Mouse (Mus musculus): ENCODE measurements around the gene Rasip1. TPM values are rescaled to one million over a fixed set of nuclear protein-coding genes. Genes with fewer than 3 reads are reported as not detected.
"Not testable (repeated sequence)": the region's sequence is repeated elsewhere in the genome, so short reads cannot be mapped to it uniquely, and the experiment has no call there.

Rasip1 gene
- polyA plus RNA-seq, 1 experiment, result 0.37 TPM

DNA sequence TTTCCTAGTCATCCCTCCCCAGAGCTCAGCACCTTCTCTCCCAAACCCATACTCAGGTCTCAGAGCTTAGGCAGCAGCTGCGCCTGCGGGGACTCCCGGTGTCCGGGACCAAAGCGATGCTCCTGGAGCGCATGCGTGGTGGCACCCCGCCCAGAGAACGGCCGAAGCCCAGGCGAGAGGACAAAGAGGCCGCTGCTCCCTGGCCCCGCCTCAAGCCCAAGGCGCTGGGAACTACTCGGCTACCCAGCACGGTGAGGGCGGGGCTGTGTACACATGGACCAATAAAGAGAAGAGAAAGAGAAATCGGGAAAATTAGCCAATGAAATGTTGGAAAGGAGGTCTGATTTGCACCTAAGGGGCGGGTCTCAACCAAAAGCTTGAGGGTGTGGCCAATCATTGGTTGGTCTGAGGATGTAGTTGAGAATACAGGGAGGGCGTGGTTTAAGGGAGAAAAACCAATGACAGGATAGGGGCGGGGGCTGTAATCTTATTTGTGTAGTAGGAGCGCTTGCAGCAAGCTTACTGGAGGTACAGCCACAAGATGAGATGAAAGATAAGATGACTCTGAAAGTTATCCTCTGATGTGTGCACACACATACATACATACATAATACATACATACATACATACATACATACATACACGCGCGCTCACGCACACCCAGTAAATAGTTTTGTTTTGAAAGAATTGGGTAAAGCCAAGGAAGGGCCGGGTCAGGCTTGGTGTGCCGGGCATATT is 16.3 kb downstream of the Rasip1 start:
- Histone ChIP-seq H3K4me3 (ENCODE audit: insufficient read depth, low read length) (peak overlapping the region; percentile 54), H3K27ac (ENCODE audit: insufficient read depth, low read length) (peak overlapping the region; percentile 43), H3K4me1 (ENCODE audit: control insufficient read depth, insufficient read depth, low read length) (no peaks in the 10 kb centered on the region)
- TF ChIP-seq POLR2A (IDR thresholded peaks at IDR 0.05; ENCODE audit: low read depth, low read length), result peak; percentile 92
- TF ChIP-seq CTCF (IDR thresholded peaks at IDR 0.05; ENCODE audit: borderline replicate concordance, insufficient read depth, low read length), result no peak

DNA sequence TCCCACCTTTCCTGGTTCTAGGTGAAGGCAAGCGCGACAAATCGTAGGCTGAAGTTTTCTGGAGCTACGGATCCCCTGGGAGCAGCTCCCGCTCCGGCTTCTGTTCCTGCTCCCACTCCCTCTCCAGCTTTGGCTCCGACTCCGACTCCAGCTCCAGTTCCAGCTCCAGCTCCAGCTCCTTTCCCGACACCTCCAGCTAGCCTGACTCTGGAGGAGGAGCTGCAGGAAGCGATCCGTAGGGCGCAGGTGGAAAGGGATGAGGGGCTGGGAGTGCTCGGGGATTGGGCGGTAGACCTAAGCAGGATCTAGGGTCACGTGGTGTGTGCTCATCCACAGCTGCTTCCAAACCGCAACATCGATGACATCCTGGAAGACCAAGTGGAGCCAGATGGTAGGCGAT is 16.9 kb downstream of the Rasip1 start:
- TF ChIP-seq POLR2A (IDR thresholded peaks at IDR 0.05; ENCODE audit: low read depth, low read length) (no peak; the same call in 1 of the 2 replicates), CTCF (IDR thresholded peaks at IDR 0.05; ENCODE audit: borderline replicate concordance, insufficient read depth, low read length) (no peak)
- H3K4me3 ChIP-seq (ENCODE audit: insufficient read depth, low read length), result peak overlapping the region; percentile 23
- no peak overlapping the region for H3K27ac ChIP-seq (ENCODE audit: insufficient read depth, low read length)

DNA sequence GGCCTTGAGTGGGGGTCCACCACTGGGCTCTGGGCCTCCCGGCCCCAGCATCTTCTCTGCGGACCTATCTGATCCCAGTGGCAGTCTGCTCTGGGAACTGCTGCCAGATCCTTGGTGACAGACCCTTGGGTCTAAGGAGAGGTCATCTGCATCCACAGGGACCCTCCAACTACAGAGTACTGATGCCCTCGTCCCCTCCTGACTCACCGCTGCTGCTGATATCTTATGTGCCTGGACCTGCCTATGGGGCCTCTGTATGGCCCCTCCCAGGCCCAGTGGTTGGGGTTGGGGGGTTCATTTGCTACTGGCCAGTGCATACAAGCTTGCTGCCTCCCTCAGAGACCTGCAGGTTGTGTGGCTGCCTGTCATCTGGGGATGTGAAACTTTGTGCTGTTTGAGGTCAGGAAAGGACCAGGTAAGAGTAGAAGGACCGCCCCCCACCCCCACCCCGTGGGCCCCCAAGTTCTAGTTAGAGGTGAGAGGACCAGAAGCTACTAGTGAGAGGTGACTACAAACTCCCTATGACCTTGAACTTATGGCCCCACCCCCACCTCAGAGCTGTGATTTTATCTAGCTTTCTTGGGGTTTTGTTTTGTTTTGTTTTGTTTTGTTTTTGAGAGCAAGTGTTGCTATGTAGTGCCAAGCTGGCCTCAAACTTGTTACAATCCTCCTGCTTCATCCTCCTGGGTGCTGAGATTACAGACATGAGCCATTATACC is 17.7 kb downstream of the Rasip1 start:
- Histone ChIP-seq H3K27ac (ENCODE audit: insufficient read depth, low read length) (no peak overlapping the region), H3K4me3 (ENCODE audit: insufficient read depth, low read length) (no peak overlapping the region), H3K4me1 (ENCODE audit: control insufficient read depth, insufficient read depth, low read length) (no peaks in the 10 kb centered on the region)
- TF ChIP-seq POLR2A (IDR thresholded peaks at IDR 0.05; ENCODE audit: low read depth, low read length), result no peak
- no peak for TF ChIP-seq CTCF (IDR thresholded peaks at IDR 0.05; ENCODE audit: borderline replicate concordance, insufficient read depth, low read length)

More for the DNA sequence above, 16.9 kb downstream of the Rasip1 start:
- H3K4me1 ChIP-seq (ENCODE audit: control insufficient read depth, insufficient read depth, low read length), result no peaks in the 10 kb centered on the region

DNA sequence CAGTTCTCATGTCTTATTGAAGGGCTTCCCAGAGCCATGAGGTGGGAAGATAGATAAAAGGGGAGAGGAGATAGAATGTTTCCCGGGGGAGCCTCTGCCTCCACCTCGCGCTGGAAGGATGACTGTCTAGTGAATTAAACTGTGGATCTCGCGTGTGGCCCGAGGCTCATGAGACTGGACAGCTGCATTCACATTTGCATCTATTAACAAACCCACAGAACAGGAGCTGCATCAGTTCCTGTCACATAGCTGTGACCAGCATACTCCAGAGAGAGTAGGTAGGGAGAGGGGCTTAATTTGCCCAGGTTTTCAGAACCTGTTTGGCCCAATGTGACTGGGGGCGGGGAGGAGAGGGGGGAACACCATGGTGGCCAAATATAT is 18.3 kb downstream of the Rasip1 start:
- Histone ChIP-seq H3K4me1 (ENCODE audit: control insufficient read depth, insufficient read depth, low read length) (no peaks in the 10 kb centered on the region), H3K27ac (ENCODE audit: insufficient read depth, low read length) (no peak overlapping the region), H3K4me3 (ENCODE audit: insufficient read depth, low read length) (no peak overlapping the region)
- no peak for TF ChIP-seq CTCF (IDR thresholded peaks at IDR 0.05; ENCODE audit: borderline replicate concordance, insufficient read depth, low read length)
- no peak for TF ChIP-seq POLR2A (IDR thresholded peaks at IDR 0.05; ENCODE audit: low read depth, low read length)

DNA sequence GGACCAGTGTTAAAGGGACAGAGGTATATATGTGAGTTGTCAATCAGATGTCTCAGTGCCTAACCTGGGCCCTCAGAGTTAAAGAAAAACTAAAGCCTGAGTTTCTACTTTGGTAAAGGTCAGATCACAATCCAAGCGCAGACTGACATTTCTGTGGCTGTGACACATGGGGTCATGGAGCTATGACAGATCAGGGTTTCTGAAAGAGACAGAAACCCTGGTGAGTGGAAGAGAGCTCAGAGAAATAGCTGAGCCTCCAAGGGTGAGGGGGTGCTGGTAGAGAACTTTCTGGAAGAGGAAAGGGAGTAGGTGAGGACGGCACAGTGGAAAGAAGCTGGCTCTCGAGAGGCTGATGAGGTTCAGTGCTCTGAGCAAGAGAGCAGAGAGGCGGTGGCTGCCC is 19.4 kb downstream of the Rasip1 start:
- TF ChIP-seq CTCF (IDR thresholded peaks at IDR 0.05; ENCODE audit: borderline replicate concordance, insufficient read depth, low read length) (no peak), POLR2A (IDR thresholded peaks at IDR 0.05; ENCODE audit: low read depth, low read length) (no peak)
- Histone ChIP-seq H3K27ac (ENCODE audit: insufficient read depth, low read length) (no peak overlapping the region), H3K4me3 (ENCODE audit: insufficient read depth, low read length) (no peak overlapping the region), H3K4me1 (ENCODE audit: control insufficient read depth, insufficient read depth, low read length) (no peaks in the 10 kb centered on the region)

DNA sequence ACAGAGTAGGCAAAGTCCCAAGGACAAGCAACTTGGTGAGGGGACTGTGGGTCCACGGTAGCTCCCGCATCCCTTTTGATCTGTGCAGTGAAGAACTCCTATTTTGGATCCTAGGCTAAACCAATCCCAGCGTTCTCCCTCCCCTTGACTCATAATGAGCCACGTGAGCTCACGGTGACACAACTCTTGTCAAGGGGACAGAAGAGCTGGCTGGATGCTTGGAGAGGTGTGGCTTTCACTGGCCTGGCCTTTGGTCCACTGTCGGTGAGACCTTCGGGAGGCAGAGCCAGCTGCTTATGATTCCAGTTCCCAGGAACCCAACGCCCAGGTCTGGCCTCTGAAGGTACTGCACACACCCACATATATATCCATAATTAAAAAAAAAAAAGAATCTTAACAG is 22.1 kb downstream of the Rasip1 start:
- no peak overlapping the region for H3K4me3 ChIP-seq (ENCODE audit: insufficient read depth, low read length)
- TF ChIP-seq POLR2A (IDR thresholded peaks at IDR 0.05; ENCODE audit: low read depth, low read length) (no peak), CTCF (IDR thresholded peaks at IDR 0.05; ENCODE audit: borderline replicate concordance, insufficient read depth, low read length) (no peak)
- no peaks in the 10 kb centered on the region for H3K4me1 ChIP-seq (ENCODE audit: control insufficient read depth, insufficient read depth, low read length)
- no peak overlapping the region for H3K27ac ChIP-seq (ENCODE audit: insufficient read depth, low read length)

DNA sequence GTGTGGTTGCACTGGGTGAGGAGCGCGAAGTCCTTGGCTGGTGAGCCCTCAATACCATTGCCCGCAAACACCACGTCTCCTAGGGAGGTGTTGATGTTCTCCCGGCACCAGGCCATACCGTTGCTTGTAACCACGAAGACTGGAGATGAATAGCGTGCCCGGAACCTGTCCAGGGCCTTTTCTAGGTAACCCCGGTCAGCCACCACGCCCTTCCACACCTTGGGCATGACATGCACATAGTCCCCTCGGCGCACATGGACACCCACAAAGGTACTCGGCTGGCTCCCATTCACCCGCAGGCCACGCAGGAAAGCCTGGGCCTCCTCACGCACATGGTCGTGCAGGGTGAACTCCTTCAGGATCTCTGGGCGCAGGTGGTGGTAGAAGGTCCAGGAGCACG is 23.2 kb downstream of the Rasip1 start:
- not testable (repeated sequence) for H3K4me1 ChIP-seq (ENCODE audit: control insufficient read depth, insufficient read depth, low read length); H3K27ac ChIP-seq (ENCODE audit: insufficient read depth, low read length); H3K4me3 ChIP-seq (ENCODE audit: insufficient read depth, low read length)

DNA sequence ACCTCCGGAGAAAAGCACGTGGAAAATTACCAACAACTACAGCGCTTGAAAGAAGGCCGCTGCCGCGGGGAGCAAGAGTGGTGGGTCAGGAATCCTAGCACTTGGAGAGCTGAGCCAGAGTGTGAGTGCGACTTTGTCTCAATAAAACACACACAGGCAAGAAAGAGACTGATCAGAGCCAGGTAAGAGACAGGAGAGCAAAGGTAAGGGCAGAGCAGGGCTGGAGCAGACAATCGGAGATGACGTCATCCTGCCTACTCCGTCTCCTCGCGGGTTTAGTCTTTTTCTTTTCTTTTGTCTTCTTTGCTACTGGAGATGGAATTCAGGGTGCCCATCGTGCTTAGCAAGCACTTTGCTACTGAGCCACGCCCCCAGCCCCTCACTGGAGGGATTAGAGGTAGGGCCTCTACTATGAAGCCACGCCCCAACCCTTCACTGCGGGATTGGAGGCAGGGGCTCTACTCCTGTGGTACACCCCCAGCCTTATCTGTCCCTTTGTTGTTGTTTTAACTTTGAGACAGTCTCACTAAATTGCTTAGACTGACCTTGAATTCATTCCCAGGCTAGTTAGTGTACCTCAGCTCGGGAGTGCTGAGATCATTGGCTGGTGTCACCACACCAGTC is 27.2 kb downstream of the Rasip1 start:
- Histone ChIP-seq H3K27ac (ENCODE audit: insufficient read depth, low read length) (no peak overlapping the region), H3K4me3 (ENCODE audit: insufficient read depth, low read length) (no peak overlapping the region)
- TF ChIP-seq CTCF (IDR thresholded peaks at IDR 0.05; ENCODE audit: borderline replicate concordance, insufficient read depth, low read length) (no peak), POLR2A (IDR thresholded peaks at IDR 0.05; ENCODE audit: low read depth, low read length) (no peak)

DNA sequence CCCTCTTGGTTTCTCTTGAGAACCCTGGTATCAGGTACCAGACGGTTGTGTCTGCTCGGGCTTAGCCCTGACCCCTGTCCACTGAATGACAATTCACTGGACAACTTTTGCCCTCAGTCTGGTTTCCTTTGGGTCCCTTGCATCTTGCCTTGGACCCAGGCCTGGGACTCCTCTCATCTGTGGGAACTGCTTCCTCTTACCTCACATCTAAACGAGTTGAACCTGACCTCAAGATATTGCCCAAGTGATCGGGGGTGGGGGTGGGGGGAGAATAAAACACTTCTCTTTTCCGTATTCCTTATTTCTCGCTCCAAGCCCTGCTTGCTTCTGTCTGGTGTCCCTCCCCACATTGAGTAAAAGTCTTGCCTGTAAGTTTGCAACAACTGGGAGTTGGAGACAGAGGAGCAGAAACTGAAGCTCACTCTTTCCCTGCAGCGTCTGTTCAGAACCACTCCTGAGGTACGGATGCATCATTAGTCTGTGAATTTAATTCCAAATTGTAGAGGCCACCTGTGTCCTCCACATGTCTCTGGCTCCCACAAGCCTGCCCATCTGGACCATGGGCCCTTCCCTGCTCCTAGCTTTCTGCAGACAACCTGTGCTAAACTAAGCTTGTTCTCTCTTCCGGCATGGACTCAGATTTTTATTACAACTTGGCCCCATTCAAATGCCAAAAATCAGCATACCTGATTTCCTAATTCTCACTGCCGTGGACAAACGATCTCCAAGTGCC is 33.6 kb downstream of the Rasip1 start:
- no peak for TF ChIP-seq POLR2A (IDR thresholded peaks at IDR 0.05; ENCODE audit: low read depth, low read length)
- TF ChIP-seq CTCF (IDR thresholded peaks at IDR 0.05; ENCODE audit: borderline replicate concordance, insufficient read depth, low read length), result no peak
- H3K4me3 ChIP-seq (ENCODE audit: insufficient read depth, low read length), result no peak overlapping the region
- H3K27ac ChIP-seq (ENCODE audit: insufficient read depth, low read length), result no peak overlapping the region
- H3K4me1 ChIP-seq (ENCODE audit: control insufficient read depth, insufficient read depth, low read length), result no peaks in the 10 kb centered on the region

More for the DNA sequence above, 27.2 kb downstream of the Rasip1 start:
- no peaks in the 10 kb centered on the region for H3K4me1 ChIP-seq (ENCODE audit: control insufficient read depth, insufficient read depth, low read length)

DNA sequence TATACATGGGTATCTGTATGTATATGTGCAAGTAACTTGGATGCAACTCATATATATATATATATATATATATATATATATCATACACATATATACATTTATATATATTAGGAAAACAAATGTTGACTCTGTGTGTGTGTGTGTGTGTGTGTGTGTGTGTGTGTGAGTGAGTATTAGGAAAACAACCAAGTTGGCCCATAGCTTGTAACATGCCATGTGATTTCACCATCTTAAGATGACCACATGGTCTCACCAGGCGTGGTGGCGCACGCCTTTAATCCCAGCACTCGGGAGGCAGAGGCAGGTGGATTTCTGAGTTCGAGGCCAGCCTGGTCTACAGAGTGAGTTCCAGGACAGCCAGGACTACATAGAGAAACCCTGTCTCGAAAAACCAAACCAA is 34.4 kb downstream of the Rasip1 start:
- H3K27ac ChIP-seq (ENCODE audit: insufficient read depth, low read length); H3K4me1 ChIP-seq (ENCODE audit: control insufficient read depth, insufficient read depth, low read length); H3K4me3 ChIP-seq (ENCODE audit: insufficient read depth, low read length): not testable (repeated sequence)
